Mouse (Mus musculus) B cell, adult 2 months (primary cell): Measurements from ENCODE around the gene Wdr91.

ENCODE experiments used
- DNase-seq, 2 experiments: peaks; one replicate each; pipeline ENCODE4 v3.0.0; 2022

Wdr91 gene

DNA sequence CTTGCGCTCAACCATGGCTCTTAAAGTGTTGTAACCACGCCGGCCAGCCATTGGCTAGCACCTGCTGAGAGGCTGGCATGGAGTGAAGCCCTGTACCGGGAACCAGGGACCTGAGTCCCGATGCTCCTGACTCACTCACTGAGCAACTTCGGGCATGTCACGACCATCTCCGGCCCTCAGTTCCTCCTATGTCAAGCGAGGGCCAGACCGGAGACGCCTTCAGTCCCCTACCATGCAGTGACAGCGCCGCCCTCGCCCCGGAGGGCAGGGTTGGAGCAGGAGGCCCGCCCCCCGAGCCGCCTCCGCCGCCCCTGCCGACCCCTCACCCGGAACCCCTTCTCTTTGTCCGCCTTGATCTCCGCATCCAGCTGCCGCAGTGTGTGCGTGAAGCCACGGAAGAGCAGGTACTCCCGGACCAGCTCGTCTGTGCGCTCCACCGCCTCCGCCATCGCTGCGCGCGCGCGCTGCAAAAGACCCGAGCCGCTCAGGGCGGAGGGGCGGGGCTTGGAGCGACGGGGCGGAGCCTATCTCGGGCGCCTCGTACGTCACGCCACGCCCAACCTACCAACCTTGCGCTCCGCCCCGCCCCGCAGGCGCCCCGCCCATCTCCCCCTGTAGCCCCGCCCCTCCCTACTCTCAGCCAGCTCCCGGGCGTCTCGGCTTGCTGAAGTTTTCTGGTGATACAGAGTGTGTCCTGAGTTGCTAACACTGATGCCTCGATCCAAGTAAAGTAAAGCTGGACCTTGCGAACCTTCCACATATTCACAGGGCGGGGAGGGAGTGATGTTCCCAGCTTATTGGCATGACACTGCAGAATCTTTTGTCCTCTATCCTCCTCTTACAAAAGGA lies at the start of gene Wdr91:
Wdr91 (minus strand) TSS at position 506 of the 849 bp plus-strand sequence.
- peak; percentile 97 for DNase-seq

DNA sequence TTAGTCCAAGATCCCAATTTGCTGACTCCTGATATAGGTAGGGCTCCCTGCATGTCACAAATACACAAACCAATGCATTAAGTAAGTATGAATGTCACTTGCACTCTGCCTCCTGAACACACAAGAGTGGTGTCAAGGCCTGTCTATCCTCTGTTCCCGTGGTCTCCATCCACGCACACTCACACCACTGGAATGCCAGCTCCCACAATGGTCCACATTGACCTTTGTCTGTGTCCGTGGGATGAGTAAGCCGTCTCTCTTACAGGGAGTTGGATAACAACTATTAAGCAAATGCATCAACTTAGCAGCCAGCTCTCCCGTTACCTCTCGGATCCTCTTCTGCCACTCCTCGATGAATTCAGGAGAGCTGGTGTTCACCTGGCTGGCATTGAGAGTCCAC lies 48.5 kb upstream of the Wdr91 start:
- no peak for DNase-seq

DNA sequence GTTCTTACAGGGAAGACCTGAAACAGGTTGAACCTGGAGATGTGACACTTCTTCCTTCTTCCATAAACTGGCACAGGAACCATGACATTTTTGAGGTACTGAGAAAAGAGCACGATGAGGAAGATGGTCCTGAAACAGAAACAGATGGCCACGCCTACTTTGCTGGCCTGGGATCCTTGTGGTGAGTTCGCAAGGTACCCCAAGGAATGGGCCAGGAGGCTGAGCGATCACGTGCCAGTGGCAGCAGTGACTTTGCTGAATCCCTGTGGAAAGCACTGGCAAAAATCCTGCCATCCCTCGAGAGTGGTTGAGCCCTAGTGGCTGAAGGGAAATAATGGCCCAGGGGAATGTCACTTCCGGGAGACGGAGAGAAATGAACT lies 45.2 kb upstream of the Wdr91 start:
- no peak for DNase-seq

DNA sequence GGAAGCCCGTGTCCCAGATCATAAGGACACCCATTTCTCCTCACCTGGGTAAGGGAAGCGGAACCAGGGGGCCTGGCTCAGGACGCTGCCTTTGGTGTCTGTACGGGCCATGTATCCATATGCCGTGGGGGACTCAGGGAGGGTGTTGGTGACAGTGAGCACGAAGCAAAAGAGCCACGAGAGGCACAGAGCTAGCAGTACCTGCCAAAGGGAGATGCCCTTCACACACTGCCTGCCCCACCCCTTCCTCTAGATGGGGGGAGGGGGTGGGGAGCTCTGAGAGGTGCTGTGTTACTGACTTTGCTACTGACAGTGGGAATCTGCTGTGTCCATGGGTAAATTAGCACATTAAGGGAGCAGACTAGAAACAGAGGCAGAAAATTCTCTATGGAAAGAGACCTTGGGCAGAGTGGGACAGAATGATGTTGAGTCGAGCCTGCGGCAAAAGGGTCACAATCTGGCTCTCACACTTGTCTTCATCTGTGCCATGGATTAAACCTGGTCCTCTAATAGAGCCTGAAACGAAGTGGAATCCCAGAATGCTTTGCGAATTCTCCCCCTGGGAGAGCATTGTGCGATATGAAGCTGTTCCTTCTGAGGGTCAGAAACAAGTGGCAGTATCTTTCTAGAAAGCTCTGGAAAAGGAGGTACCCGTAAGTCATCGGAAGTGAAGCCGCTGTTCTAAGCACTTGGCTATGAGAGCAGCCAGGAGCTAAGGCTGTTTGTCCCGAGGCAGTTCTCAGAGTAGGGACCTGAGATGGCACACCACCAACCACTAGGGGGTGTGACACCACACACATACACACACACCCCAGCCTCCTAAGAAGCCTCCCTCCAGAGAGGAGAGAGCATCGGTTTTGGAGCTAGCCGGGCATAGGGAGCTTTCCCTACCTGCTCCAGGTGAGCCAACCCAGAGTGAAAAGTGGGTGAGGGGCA lies 44.5 kb upstream of the Wdr91 start:
- DNase-seq: peak; percentile 48

DNA sequence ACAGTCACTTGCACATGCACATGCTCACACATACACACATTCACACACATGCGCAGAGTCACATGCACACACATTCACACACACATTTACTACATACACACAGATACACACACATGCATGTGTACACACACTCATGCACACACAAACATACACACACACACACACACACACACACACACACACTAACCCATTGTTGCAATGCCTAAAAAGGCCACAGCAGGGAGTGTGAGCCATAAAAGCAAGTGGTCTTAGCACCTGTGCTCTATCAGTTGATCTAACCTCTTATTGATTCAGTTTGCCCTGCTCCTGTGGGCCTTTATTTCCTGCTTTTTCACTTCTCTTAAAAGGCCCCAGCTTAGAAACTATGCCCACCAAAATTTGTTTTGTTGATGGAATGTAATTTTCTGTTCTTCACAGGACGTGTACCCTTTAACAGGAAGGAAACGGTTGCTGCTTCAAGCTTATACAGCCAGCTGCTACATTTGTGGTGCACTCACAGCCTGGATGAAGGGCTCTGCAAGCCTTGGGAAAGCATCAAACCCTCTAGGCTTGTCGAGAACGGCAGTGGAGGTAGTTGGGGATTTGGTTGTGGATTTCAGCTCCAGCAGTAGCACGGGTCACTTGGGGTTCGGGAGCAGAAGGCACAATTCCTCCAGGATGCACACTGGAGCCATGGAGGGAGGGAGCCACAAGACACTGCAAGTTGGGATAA lies 41.4 kb upstream of the Wdr91 start:
- DNase-seq: peak in 1 of 2 experiments; percentile 27

DNA sequence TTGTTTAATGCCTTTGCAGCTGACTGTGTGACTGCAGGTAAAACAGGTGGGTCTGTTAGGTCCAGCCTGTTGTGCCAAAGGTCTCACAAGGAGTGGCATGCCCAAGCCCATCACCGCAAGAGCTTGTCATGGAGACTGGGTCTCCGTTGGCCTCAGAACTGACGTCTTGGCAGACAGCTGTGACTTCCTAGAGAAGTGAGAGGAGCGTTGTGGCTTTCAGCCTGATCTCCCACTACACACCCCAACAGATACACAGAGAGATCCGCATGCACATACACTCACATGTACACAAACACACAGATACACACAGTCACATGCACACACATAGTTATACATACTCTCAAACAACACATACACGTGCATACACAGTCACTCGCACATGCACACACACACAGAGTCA lies 40.8 kb upstream of the Wdr91 start:
- DNase-seq: no peak

DNA sequence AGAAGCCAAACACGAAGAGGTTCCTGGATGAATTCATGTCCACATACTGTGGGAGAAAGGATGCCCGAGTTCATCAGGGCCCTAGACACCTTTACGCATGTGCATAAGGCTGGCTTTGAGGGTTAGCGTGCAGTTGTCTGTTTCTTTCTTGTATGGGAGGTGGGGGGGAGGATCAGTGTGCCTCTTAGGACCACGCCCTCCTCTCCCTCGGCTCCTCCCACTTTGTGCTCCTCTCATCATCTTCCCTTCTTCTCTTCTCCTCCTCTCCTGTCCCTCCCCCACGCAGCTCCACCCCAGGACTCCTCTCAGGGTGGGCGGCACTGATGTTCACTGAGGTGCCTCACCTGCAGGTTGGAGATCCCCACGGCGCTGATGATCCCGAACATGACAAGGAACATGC lies 37.8 kb upstream of the Wdr91 start:
- DNase-seq: no peak

DNA sequence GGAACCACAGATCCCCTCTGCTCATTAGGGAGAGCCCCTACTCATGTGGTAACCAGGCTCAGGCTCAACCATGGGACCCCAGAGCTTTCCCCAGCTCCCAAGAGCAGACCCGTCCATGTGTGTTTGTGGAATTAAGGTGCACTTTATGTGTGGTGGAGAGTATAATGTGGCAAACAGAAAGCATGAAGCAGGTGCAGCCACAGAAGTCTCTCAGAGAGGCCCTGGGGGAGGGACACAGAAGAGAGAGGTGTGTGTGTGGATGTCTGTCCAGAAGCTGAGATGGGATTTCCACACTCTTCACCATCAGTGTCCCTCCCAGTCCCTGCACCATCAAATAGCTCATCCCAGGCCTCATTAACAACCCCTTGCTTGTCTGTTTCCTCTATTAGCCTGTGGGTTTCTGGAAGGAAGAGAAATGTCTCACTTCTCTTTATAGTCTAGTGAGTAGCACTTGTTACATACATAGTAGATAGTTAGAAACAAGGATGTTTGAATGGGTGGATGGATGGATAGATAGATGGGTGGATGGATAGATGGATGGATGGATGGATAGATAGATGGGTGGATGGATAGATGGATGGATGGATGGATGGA lies 35.9 kb upstream of the Wdr91 start:
- no peak for DNase-seq

DNA sequence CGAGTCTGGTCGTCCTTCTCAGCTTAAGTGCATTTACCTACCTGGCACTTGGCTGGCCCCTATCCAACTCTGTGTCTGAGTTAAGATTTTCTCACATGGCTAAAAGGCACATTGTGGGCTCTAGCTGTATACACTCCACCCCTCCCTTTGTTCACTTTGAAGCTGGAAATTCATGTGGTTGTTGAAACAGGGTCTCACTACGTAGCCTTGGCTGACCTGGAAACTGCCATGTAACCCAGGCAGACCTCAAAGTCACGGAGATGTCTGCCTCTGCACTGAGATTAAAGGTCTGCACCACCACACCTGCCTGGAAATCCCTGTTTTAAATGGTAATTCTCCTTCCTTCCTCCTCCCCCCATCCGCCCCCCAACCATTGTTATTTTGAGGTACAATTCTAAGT lies 32.8 kb upstream of the Wdr91 start:
- no peak for DNase-seq

DNA sequence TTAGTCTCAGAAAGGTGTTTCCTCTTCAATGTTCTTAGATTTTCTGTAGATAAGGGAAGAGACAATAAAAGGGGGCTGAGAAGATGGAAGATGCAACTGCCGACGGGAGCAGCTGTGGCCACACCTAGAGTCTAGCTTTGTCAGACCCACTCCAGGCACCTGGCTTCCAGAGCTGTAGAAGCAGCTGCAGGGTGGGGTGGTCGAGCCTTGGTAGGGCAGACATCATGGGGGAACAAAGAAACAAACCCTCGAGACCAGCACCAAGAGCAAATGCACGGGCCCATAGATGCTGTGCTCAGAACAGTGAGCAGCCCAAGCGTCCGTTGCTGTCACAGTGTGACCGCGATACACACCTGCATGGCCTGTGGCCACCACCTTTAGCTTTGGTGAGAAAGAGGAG lies 31.8 kb upstream of the Wdr91 start:
- no peak for DNase-seq

DNA sequence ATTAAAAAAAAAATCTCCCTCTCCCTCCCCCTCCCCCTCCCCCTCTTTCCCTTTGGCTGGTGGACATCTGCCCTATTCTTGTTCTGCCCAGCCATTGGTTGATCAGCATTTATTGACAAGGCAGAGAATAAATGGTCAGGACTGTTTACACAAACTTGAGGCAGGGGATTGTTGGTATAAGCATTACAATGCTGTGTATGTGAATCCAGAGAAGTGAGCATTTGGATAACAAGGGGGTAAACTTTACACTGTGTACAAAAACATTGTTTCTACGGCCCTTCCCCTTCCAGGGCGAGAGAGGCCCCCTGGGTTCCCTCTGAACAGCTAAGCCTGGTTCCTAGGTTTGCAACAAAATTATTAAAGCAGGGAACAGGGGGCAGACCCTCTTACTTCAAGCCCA lies 30.8 kb upstream of the Wdr91 start:
- no peak for DNase-seq

DNA sequence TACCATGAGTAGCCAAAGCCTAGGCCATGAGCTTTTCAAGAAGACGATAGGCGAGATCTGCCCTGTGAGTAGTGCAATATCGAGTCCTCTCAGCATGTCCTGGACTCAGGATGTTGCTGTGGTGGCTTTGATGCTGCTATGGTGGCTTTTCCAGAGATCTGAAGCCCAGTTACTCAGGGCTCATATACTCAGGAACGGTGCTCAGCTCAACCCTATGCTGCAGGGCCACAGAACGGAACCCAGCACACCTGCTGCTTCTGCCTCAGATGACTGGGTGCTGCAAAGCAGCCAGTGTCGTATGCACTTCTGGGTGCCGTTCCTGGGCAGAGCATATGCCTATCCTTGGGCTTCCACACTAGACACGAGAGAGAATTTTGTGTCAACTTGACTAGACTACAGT lies 28.8 kb upstream of the Wdr91 start:
- no peak for DNase-seq

DNA sequence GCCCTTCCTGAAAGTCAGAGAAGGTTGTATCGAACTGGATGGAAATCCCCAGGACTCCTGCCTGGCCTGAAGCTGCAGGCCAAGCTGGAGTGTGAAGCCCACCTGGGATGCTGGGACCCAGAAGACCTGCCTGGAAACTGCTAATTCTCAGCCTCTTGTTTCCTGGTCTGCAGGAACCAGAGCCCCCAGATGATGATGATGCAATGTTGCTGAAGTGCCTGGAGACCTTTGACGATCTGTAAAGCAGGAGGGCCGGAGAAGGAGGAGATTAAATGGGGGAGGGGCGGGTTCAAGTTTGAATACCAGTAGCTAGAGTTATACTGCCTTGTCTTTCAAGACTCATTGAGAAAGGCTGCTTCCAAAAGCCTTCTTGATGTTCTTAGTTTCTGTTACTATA lies 28.3 kb upstream of the Wdr91 start:
- DNase-seq: no peak

DNA sequence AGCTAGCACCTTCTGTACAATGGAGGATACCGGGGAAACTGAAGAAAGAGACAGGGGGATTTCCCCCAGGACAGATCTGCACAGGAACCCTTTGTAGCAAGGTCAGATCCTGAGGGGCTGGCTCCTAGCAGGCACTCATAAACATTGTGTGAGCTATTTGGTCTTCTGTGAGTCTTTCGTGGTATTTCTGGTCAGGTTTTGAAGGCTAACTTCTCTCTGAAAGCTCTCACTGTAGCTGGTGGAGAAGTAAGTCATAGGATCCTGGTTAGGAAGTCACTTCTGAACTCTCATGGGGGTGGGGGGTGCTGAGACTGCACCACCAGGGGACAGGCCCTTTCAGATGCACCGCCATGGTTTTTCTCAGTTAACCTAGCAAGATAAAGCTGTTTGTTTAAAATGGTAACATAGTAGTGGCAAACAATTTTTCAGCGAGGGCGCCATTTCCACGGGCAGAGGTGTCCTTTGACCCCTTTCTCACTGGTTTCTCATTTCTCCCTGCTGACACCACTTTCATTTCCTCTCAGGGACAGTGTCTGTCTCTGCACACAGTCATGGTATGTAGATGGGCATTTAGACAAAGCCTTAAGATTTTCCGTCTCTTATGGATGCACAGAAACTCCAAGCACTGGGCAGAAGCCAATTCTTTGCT lies 27.7 kb upstream of the Wdr91 start:
- DNase-seq: peak; percentile 33 to 41

DNA sequence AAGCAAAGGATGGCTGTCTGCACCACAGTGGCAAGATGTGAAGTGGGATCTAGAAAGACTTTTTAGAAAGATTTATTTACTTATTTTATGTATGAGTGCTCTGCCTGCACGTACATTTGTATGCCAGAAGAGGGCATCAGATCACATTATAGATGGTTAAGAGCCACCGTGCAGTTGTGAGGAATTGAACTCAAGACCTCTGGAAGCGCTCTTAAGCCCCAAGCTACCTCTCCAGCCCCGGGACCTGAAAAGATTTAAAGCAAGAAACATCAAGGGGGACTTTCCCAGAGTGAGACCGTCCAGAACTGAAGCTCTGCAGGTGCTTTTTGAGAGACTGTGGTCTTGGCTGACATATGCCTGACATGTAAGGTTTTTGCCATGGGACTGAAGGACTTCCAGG lies 26.1 kb upstream of the Wdr91 start:
- no peak for DNase-seq

DNA sequence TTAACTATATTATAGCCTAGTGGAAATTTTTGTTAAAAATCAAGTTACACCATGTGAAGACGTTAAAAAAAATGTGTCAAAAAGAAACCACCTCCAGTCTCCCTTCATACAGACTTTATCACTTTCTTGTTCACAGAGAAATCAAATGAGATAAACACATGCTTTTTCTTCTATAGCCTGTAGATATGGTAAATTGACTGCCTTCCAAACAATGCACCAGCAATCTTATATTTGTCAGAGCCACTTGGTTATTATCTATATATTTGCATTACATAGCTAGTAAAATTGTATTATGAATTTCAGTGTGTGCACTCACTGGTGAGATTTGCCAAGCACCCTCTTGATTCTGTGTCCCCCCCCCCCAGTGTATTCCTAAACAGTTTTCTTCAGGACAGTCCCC lies 22.0 kb upstream of the Wdr91 start:
- DNase-seq: no peak

DNA sequence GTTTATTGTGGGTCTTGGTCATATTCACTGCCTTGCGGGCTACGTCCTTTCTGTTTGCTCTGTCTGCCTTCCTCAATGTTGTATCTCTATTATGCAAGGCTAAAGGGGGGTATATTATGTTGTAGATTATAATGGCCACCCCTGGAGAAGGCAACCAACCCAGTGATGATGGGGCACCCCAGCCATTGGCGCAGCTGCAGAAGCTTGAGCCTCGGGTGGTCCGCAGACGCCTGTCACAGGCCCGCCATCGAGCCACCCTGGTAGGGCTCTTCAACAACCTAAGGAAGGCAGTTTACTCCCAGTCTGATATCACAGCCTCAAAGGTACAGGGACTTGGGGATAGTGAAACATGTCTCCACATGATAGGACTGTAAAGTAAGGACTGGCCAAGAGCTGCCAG lies 16.9 kb upstream of the Wdr91 start:
- no peak for DNase-seq

DNA sequence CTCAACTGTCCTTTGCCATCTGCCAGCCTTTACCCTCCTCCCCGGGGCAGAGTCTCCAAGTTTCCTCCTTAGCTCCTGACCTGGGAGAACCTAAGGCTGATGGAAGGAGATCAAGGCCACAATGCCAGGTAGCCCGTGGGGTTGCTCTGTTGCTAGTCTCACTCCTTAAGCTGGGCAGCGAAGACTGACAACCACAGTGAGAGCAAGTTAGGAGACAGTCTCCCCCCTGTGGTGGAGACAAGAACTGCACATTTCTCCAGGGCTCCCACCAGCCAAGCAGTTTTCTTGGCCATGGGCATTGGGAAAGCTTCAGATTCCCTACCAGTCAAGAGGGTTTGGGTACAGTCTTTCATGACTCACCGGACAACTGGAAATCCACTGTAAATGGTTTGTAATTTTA lies 16.5 kb upstream of the Wdr91 start:
- DNase-seq: peak; percentile 80 to 81

DNA sequence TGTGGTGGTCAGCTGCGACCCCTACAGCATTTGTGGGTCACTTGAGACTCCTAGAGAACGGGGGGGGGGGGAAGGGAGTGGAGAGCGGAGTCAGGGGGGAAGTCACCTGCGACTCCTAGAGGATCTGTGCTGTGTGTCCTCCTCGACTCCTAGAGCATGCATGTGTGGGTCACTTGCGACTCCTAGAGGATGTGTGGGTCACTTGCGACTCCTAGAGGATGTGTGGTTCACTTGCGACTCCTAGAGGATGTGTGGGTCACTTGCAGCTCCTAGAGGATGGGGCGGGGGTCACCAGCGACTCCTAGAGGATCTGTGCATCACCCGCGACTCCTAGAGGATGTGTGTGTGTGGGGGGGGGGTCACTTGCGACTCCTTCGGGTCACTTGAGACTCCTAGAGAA lies 11.3 kb upstream of the Wdr91 start:
- peak; percentile 45 to 63 for DNase-seq

DNA sequence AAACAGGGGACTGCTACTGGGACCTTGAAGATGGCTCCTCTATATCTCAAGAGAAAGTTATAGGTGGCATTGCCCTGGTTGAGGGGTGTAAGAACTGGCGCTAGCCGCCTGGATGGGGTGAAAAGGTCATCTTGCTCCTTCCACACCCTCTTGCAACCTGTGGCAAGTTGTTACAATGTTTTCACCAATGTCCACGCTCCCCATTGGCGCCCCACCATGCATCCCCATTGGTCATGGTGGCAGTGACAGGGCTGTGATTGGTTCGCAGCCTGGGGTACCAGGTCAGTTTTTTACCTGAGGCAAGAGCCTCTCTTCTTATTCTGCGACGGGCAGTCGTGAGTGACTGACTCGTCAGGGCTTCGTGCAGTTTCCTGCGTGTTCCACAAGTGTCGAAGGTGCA lies 10.0 kb upstream of the Wdr91 start:
- DNase-seq: no peak

DNA sequence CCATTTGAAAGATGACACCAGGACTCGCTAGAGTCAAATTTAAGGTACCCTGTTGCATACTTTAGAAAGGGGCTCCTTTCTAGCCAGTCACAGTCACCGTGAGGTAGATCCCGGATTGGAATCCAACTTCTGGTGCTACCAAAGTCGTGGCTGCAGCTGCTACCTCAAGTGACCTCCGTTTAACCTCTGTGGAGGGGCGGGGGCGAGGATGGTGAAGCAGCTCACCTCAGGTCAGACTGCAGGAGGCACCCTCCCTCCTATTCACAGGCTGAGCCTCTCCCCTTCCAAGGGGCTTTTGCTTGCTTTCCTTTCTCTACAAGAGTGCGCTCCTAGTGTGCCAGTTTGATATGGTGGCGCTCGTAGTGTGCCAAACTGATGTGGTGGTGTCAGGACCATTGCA lies 9.3 kb upstream of the Wdr91 start, which contains the start of gene Stra8:
Stra8 (plus strand) TSS at position 208 of the 400 bp plus-strand sequence.
- DNase-seq: no peak

DNA sequence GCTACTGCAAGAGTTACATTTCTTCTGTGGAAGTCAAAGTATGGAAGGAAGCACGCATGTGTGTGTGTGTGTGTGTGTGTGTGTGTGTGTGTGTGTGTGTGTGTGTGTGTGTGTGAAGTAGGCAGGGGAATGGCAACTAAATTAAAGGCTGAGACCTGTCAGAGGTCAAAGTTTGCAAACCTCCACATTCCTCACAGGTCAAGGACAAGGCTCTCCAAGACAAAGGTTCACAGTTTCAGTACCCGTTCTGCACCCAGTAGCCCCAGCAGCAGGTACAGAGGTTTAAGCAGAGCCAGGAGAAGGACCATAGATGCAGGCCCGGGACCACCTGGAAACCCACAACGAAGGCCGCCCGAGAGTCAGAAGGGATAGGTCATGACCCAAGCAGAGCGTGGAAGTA lies 8.5 kb upstream of the Wdr91 start:
- DNase-seq: no peak
